Mouse (Mus musculus): ENCODE results near the gene 4930503B20Rik. TPM values are rescaled to one million over a fixed set of nuclear protein-coding genes. Genes with fewer than 3 reads are reported as not detected.
A peak's percentile ranks its signal among the peaks of the same experiment; 100 is the strongest.

The 4930503B20Rik gene
- polyA plus RNA-seq, 1 experiment: not detected

DNA sequence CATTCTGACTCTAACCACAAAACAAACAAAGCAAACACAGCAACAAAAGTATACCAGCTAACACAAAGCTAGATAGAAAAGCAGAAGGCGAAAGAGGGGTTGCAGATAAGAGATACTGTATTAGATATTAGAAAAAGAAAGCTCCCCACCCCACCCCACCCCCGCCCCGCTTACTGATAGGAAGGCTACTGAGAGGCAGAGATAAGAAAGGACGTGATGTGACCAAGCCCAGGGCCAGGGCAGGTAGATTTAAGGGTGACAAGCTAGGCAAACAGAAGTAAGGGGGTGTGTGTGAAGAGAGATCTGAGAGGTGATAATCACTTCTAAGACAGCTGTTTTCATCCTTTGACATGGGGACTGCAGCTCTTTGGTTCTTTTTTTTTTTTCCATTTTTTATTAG is 32.8 kb downstream of the 4930503B20Rik start:
- TF ChIP-seq CTCF (IDR thresholded peaks at IDR 0.05; ENCODE audit: extremely low read depth, insufficient read depth, insufficient read length, insufficient replicate concordance) (no peak), POLR2A (IDR thresholded peaks at IDR 0.05; ENCODE audit: low read depth, low read length) (no peak)
- Histone ChIP-seq H3K36me3 (ENCODE audit: control insufficient read depth, insufficient read depth, low read length) (no peaks in the 10 kb centered on the region), H3K27ac (ENCODE audit: insufficient read depth, low read length) (no peak overlapping the region), H3K4me1 (ENCODE audit: control insufficient read depth, insufficient read depth, insufficient read length) (no peaks in the 10 kb centered on the region), H3K4me3 (ENCODE audit: extremely low read depth, insufficient read depth, insufficient read length) (no peak overlapping the region), H3K27me3 (ENCODE audit: control insufficient read depth, insufficient read depth, low read length) (no peaks in the 10 kb centered on the region)
- WGBS: 81% methylated on average over 4 of the region's 4 CpGs
- no peak for DNase-seq (ENCODE audit: low read depth in 1 of 2, low spot score in 2 of 2)

DNA sequence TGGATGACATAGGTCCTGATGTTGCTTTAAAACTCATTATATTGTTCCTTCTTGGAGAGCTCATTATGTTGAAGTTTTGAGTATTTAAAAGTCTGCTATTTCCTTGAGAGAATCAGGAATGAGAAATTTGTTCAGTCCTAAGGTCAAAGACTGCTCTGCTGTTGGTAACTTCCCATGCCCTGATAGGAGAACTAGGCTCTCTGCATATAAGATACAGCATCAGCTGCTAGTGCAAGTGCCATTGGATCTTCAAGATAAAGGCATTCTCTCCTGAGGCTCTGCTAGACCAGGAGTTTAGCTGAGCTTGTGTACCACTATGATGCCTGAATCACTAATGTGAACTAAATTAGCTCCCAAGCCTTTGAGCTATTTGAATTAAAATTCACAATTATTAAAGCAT is 33.2 kb downstream of the 4930503B20Rik start:
- Histone ChIP-seq H3K4me1 (ENCODE audit: control insufficient read depth, insufficient read depth, insufficient read length) (no peaks in the 10 kb centered on the region), H3K4me3 (ENCODE audit: extremely low read depth, insufficient read depth, insufficient read length) (no peak overlapping the region), H3K27ac (ENCODE audit: insufficient read depth, low read length) (no peak overlapping the region), H3K36me3 (ENCODE audit: control insufficient read depth, insufficient read depth, low read length) (no peaks in the 10 kb centered on the region), H3K27me3 (ENCODE audit: control insufficient read depth, insufficient read depth, low read length) (no peaks in the 10 kb centered on the region)
- TF ChIP-seq POLR2A (IDR thresholded peaks at IDR 0.05; ENCODE audit: low read depth, low read length) (no peak), CTCF (IDR thresholded peaks at IDR 0.05; ENCODE audit: extremely low read depth, insufficient read depth, insufficient read length, insufficient replicate concordance) (no peak)
- no peak for DNase-seq (ENCODE audit: low read depth in 1 of 2, low spot score in 2 of 2)

DNA sequence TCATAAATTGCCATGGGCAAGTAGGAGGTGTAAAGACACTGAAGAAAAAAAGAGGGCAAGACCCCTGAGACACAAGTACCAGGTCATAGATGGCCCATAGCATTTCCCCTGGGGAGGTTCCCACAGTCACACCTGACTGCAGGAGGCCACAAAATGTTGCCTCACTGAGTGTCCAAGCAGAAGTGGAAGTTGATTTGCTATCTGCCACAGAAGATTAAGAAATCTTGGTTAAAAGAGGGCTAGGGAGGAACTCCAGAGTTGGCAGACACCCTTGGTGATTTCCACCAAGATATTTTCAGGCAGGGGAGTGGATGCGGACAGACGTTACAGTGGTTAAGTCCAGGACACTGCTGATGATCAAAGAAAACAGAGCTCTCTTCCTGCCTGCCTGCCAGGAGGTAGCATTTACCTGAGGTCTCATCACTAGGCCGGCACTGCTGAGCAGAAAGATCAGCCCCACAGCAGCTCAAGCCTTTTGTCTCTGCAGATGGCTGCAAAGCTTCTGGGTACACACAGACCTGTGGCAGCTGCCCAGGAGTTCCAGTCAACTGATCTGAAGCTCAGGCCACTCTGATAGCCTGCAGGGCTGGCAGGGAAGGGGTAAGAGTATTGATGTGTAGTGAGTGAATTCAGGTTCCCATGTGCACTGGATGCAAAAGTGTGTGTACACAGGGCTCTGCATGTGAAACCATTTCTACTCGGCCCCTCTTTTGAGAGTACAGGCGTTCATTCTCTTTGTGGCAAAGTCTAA is 34.4 kb downstream of the 4930503B20Rik start:
- Histone ChIP-seq H3K27ac (ENCODE audit: insufficient read depth, low read length) (peak overlapping the region; percentile 25), H3K36me3 (ENCODE audit: control insufficient read depth, insufficient read depth, low read length) (no peaks in the 10 kb centered on the region), H3K27me3 (ENCODE audit: control insufficient read depth, insufficient read depth, low read length) (no peaks in the 10 kb centered on the region), H3K4me1 (ENCODE audit: control insufficient read depth, insufficient read depth, insufficient read length) (no peaks in the 10 kb centered on the region), H3K4me3 (ENCODE audit: extremely low read depth, insufficient read depth, insufficient read length) (no peak overlapping the region)
- TF ChIP-seq POLR2A (IDR thresholded peaks at IDR 0.05; ENCODE audit: low read depth, low read length) (no peak), CTCF (IDR thresholded peaks at IDR 0.05; ENCODE audit: extremely low read depth, insufficient read depth, insufficient read length, insufficient replicate concordance) (no peak)
- 47% methylated on average over 5 of the region's 5 CpGs for WGBS
- DNase-seq (ENCODE audit: low read depth in 1 of 2, low spot score in 2 of 2): no peak

DNA sequence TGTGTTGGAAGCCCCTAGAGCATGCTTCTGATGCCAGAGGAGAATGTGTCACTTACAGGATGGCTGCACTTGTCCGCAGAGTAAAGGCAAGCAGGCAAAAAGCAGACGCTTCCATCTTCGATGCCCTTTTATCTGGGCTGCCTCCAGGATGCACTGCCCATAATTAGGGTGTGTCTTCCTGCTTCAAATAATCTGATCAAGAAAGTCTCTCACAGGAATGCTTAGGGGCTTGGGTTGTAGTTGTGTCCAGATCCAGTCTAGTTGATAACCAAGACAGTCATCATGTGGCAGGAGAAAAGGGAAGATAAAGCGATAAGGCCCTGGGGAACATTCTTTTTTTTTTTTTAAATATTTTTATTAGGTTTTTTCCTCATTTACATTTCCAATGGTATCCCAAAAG is 35.6 kb downstream of the 4930503B20Rik start, which contains the start of gene Dnase2b:
Gene Dnase2b, minus strand, starts transcription at position 101 of the 400 bp plus-strand sequence.
- Histone ChIP-seq H3K27me3 (ENCODE audit: control insufficient read depth, insufficient read depth, low read length) (no peaks in the 10 kb centered on the region), H3K36me3 (ENCODE audit: control insufficient read depth, insufficient read depth, low read length) (no peaks in the 10 kb centered on the region), H3K4me1 (ENCODE audit: control insufficient read depth, insufficient read depth, insufficient read length) (no peaks in the 10 kb centered on the region), H3K4me3 (ENCODE audit: extremely low read depth, insufficient read depth, insufficient read length) (no peak within 1 kb of the TSS), H3K27ac (ENCODE audit: insufficient read depth, low read length) (no peak within 1 kb of the TSS)
- WGBS: 88% methylated on average over 4 of the region's 4 CpGs
- DNase-seq (ENCODE audit: low read depth in 1 of 2, low spot score in 2 of 2): no peak
- TF ChIP-seq CTCF (IDR thresholded peaks at IDR 0.05; ENCODE audit: extremely low read depth, insufficient read depth, insufficient read length, insufficient replicate concordance): no peak
- no peak for TF ChIP-seq POLR2A (IDR thresholded peaks at IDR 0.05; ENCODE audit: low read depth, low read length)

DNA sequence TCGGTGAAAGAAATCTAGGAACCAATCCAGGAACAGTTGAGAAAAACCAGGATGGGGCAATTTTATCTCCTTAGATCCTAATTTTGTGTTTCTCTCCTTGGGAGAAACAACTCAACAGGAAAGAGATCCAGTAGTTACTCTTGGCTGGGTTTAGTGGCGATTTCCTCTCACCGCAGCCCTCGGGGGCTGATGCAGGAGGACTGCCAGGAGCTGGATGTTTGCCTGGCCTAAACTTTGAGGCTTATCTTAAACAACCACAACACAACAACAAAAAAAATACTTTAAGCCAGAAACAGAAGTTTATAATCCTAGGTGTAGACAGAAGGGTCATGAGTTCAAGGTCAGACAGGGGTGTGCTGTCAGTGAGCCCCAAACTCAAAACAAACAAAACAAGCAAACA is 39.3 kb downstream of the 4930503B20Rik start:
- 85% methylated on average over 4 of the region's 4 CpGs for WGBS
- no peaks in the 10 kb centered on the region for H3K4me1 ChIP-seq (ENCODE audit: control insufficient read depth, insufficient read depth, insufficient read length)
- H3K27ac ChIP-seq (ENCODE audit: insufficient read depth, low read length): no peak overlapping the region
- no peak overlapping the region for H3K4me3 ChIP-seq (ENCODE audit: extremely low read depth, insufficient read depth, insufficient read length)
- TF ChIP-seq POLR2A (IDR thresholded peaks at IDR 0.05; ENCODE audit: low read depth, low read length): no peak
- no peak for TF ChIP-seq CTCF (IDR thresholded peaks at IDR 0.05; ENCODE audit: extremely low read depth, insufficient read depth, insufficient read length, insufficient replicate concordance)
- no peak for DNase-seq (ENCODE audit: low read depth in 1 of 2, low spot score in 2 of 2)
- no peaks in the 10 kb centered on the region for H3K27me3 ChIP-seq (ENCODE audit: control insufficient read depth, insufficient read depth, low read length)
- no peaks in the 10 kb centered on the region for H3K36me3 ChIP-seq (ENCODE audit: control insufficient read depth, insufficient read depth, low read length)

DNA sequence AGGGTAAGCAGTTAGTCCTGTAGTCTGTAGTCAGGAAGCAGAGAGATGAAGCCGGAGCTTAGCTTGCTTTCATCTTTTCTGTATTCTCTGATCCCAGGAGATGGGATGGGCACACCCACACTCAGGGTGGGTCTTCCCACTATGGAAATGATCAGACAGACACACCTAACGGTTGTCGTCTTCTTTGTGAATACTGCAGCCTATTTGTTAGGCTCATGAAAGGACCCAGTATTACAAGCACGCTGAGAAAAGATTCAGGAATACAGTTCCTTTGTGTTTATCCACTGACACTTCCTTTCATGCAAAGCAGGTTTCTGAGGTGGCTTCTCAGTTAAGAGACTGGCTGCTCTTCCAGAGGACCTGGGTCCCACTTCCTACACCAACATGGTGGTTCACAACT is 39.9 kb downstream of the 4930503B20Rik start:
- no peak overlapping the region for H3K27ac ChIP-seq (ENCODE audit: insufficient read depth, low read length)
- H3K4me1 ChIP-seq (ENCODE audit: control insufficient read depth, insufficient read depth, insufficient read length): no peaks in the 10 kb centered on the region
- no peak for DNase-seq (ENCODE audit: low read depth in 1 of 2, low spot score in 2 of 2)
- H3K36me3 ChIP-seq (ENCODE audit: control insufficient read depth, insufficient read depth, low read length): no peaks in the 10 kb centered on the region
- no peak overlapping the region for H3K4me3 ChIP-seq (ENCODE audit: extremely low read depth, insufficient read depth, insufficient read length)
- no peak for TF ChIP-seq POLR2A (IDR thresholded peaks at IDR 0.05; ENCODE audit: low read depth, low read length)
- TF ChIP-seq CTCF (IDR thresholded peaks at IDR 0.05; ENCODE audit: extremely low read depth, insufficient read depth, insufficient read length, insufficient replicate concordance): no peak
- WGBS: 88% methylated on average over 4 of the region's 4 CpGs
- no peaks in the 10 kb centered on the region for H3K27me3 ChIP-seq (ENCODE audit: control insufficient read depth, insufficient read depth, low read length)

DNA sequence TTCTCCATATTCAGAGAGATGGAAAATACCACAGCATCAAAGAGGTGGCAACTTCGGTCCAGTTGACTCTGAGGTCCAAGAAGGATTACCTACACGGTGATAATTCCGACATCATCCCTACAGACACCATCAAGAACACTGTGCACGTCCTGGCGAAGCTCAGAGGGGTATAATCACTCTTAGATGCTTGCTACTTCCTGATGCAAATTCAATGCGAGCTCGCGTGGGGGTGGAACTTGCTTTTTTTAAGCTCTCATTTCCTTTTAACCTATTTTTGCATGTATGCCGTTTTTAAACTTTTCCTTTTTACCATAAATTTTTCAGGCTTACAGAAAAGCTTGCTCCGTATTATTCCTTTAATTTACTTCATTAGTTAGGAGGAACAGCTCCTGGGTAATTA is 40.8 kb downstream of the 4930503B20Rik start:
- Histone ChIP-seq H3K27me3 (ENCODE audit: control insufficient read depth, insufficient read depth, low read length) (no peaks in the 10 kb centered on the region), H3K4me1 (ENCODE audit: control insufficient read depth, insufficient read depth, insufficient read length) (no peaks in the 10 kb centered on the region), H3K4me3 (ENCODE audit: extremely low read depth, insufficient read depth, insufficient read length) (no peak overlapping the region), H3K27ac (ENCODE audit: insufficient read depth, low read length) (no peak overlapping the region), H3K36me3 (ENCODE audit: control insufficient read depth, insufficient read depth, low read length) (no peaks in the 10 kb centered on the region)
- 37% methylated on average over 10 of the region's 10 CpGs for WGBS
- TF ChIP-seq POLR2A (IDR thresholded peaks at IDR 0.05; ENCODE audit: low read depth, low read length): no peak
- no peak for TF ChIP-seq CTCF (IDR thresholded peaks at IDR 0.05; ENCODE audit: extremely low read depth, insufficient read depth, insufficient read length, insufficient replicate concordance)
- no peak for DNase-seq (ENCODE audit: low read depth in 1 of 2, low spot score in 2 of 2)

Data from spleen, adult 2 months (tissue).